Mouse (Mus musculus): ENCODE results near the gene Ppp1r35.

GRCm38 (mm10) chr5:137784546-137784945, 5.9 kb downstream of the Ppp1r35 start:
- TF ChIP-seq EP300 (IDR thresholded peaks at IDR 0.05; ENCODE audit: low read depth) (no peak), CTCF (IDR thresholded peaks at IDR 0.05; ENCODE audit: low read depth) (no peak)

Data from liver, embryonic 14.5 days (tissue).